ENCODE assay signal across 15 mouse cellular contexts in genomic region chr13:46231514-46232085, GRCm38 (mm10). TPM values are rescaled to one million over a fixed set of nuclear protein-coding genes. Genes with fewer than 3 reads are reported as not detected.
DNase-seq lines count a peak whose midpoint lies in the region; ATAC-seq and TF ChIP-seq lines count a peak whose summit lies in the region.
"Had no signal": no experiment of that assay in that cellular context is flagged by ENCODE, and none has a peak within 500 bp of the region (broad histone marks: within the 10 kb centered on the region; RNA-seq: fewer than 3 reads in every experiment).

No protein-coding gene starts in this region.

- TF ChIP-seq POLR2A in brain, embryonic 14.5 days (IDR thresholded peaks at IDR 0.05; ENCODE audit: borderline replicate concordance, extremely low read depth, insufficient read depth, insufficient read length, poor library complexity, severe bottlenecking) = no peak

- TF ChIP-seq CTCF in brain, embryonic 14.5 days (IDR thresholded peaks at IDR 0.05; ENCODE audit: borderline replicate concordance, extremely low read depth, insufficient read depth, insufficient read length) = no peak

- ATAC-seq in megakaryocyte-erythroid progenitor cell, adult 5-6 weeks (replicated peaks; ENCODE audit: low FRiP score, low TSS enrichment, poor library complexity, severe bottlenecking) = no peak

- DNase-seq in adrenal gland, postnatal 25 days = peak; percentile 4
- DNase-seq in adrenal gland, adult 8-10 months = no peak
- peak; percentile 12 for DNase-seq in kidney, adult 11 months
- no peak for DNase-seq in kidney, adult 9 months
- peak; percentile 70 for DNase-seq in brain, embryonic 14.5 days (ENCODE audit: low read depth)
- DNase-seq in kidney, postnatal 36 days = peak; percentile 13 to 39
- DNase-seq in MN1 (ENCODE audit: low spot score) = no peak
- DNase-seq: cerebellum, postnatal 36 days; gastrocnemius, adult 2 months; thymus, postnatal 4 days had no signal

RNA-seq across cellular contexts. Expression of gene Stmnd1, which starts 41.9 kb away (rescaled TPM):
- total RNA-seq in adrenal gland, postnatal 25 days (2021) = not detected in 2 replicates
- under 1 TPM in 1 of 4 experiments, not detected in 3; 0.25 TPM for total RNA-seq in adrenal gland, adult 8-10 months (2022)
- not detected in 2 replicates for polyA plus RNA-seq in brain, embryonic 14.5 days (2012; rRNA removed)
- not detected in 2 replicates for total RNA-seq in megakaryocyte-erythroid progenitor cell, adult 5-6 weeks (2014; fragmentation: Nextera tagmentation)
- not detected in 2 replicates for total RNA-seq in megakaryocyte-erythroid progenitor cell, adult 5-6 weeks (2017)
- total RNA-seq: G1E; megakaryocyte, adult 5-6 weeks had no signal
- polyA plus RNA-seq: erythroblast, embryonic 14.5 days; G1E; limb, embryonic 11.5 days had no signal

Comparison
In these comparisons a context has a peak if more than half of its experiments do, and no peak if none do; other contexts are left out.
1. DNase-seq: peak in adrenal gland, postnatal 25 days (single experiment), kidney, adult 11 months (single experiment), brain, embryonic 14.5 days (single experiment) and kidney, postnatal 36 days (2 of 2); none in adrenal gland, adult 8-10 months (single experiment), kidney, adult 9 months (single experiment) and MN1 (single experiment).